Mouse (Mus musculus) E14TG2a.4 (cell line): ENCODE measurements around the gene Xlr.
"Not testable (repeated sequence)": the region's sequence is repeated elsewhere in the genome, so short reads cannot be mapped to it uniquely, and the experiment has no call there.

Experiments
- H3K27me3 ChIP-seq: 2 replicates; pipeline ENCODE4 v1.6.1; 2014; ENCODE audit warnings: low read length, control low read depth; ENCODE audit not compliant: insufficient read depth
- H3K36me3 ChIP-seq: 2 replicates; pipeline ENCODE4 v1.6.1; 2014; ENCODE audit warnings: low read length, control low read depth; ENCODE audit not compliant: insufficient read depth
- H3K4me1 ChIP-seq: replicated peaks from 2 replicates; pipeline ENCODE4 v1.6.1; 2014; ENCODE audit warnings: low read depth, low read length, control low read depth
- H3K4me3 ChIP-seq: replicated peaks from 2 replicates; pipeline ENCODE4 v1.5.1; 2014; ENCODE audit warnings: mild to moderate bottlenecking, low read length
- H3K9me3 ChIP-seq: 2 replicates; pipeline ENCODE4 v1.6.1; 2014; ENCODE audit warnings: low read length, control low read depth
- CTCF ChIP-seq: conservative IDR thresholded peaks from 2 replicates; pipeline ENCODE4 v1.5.1; 2014; ENCODE audit warnings: low read length
- NANOG ChIP-seq: IDR thresholded peaks from 2 replicates; pipeline ENCODE4 v1.6.1; 2014; ENCODE audit warnings: borderline replicate concordance, low read length, mixed read lengths
- POU5F1 ChIP-seq: IDR thresholded peaks from 2 replicates; pipeline ENCODE4 v1.6.1; 2014; ENCODE audit warnings: low read length, borderline replicate concordance

Gene Xlr

DNA sequence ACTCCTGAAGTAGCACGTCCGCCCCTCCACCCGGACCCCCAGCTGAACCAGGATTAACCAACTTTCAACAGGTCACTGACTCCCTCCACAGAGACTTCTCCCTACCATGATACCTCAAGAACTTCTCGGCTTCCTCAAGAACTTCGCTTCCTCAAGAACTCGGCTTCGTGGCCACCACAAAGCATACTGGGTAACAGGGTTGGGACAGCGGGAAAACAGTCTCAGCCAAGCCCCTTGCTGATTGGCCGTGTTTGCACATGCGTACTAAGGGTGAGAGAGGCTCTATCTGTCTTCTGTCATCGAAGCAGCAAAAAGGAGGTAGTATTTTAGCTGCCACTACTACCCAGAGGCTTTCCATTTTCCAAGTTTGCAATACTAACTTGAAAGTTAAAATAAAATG is at the start of gene Xlr:
Gene Xlr, minus strand, starts transcription at position 188 of the 400 bp plus-strand sequence.
- H3K36me3 ChIP-seq, H3K9me3 ChIP-seq, H3K4me3 ChIP-seq, H3K27me3 ChIP-seq, H3K4me1 ChIP-seq: not testable (repeated sequence)

- no peak for TF ChIP-seq CTCF
- no peak for TF ChIP-seq NANOG
- TF ChIP-seq POU5F1 = no peak
- Histone ChIP-seq H3K4me1 (no peaks in the 10 kb centered on the region), H3K4me3 (no peak overlapping the region), H3K27me3 (no peaks in the 10 kb centered on the region), H3K9me3 (no peaks in the 10 kb centered on the region), H3K36me3 (no peaks in the 10 kb centered on the region)
Measured at GRCm38 (mm10) chrX:53799074-53799473, 1.6 kb upstream of the Xlr start.

- peaks cover 29% of the 10 kb centered on the region for H3K27me3 ChIP-seq
- peaks cover 7% of the 10 kb centered on the region; the same call in 1 of the 2 replicates for H3K4me1 ChIP-seq
- H3K9me3 ChIP-seq = no peaks in the 10 kb centered on the region
- peak within 1 kb of the TSS; percentile 56 for H3K4me3 ChIP-seq
- TF ChIP-seq POU5F1 (no peak), NANOG (no peak), CTCF (no peak)
- H3K36me3 ChIP-seq = no peaks in the 10 kb centered on the region
Measured at GRCm38 (mm10) chrX:53776276-53776675, 21.2 kb downstream of the Xlr start, which contains the start of gene Zfp36l3. Zfp36l3 (minus strand) TSS chrX:53776394.

DNA sequence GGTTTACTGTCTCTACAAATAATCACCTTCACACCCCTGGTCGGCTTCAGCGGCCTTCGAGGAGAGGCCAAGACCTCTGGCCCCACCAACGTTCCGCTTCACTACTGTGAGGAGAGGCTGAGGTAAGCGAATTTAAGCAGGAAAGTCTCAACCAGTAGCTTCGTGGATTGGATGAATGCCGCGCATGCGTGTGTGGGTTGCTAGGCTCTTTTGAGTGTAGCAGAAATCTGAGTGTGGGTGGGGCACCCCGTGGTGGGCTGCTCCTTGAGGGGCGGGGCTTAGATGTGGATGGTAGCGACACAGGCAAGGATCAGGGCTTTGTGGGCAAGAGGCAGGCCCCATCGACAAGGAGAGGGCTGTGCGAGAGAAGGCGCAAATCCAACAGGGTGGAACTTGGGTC is 39.8 kb downstream of the Xlr start, which contains the start of gene 1700013H16Rik:
Gene 1700013H16Rik, minus strand, starts transcription at position 96 of the 400 bp plus-strand sequence.
- Histone ChIP-seq H3K36me3 (no peaks in the 10 kb centered on the region), H3K4me3 (no peak within 1 kb of the TSS), H3K27me3 (peaks cover 12% of the 10 kb centered on the region; the same call in 1 of the 2 replicates), H3K9me3 (peaks cover 5% of the 10 kb centered on the region; the same call in 1 of the 2 replicates), H3K4me1 (no peaks in the 10 kb centered on the region)
- no peak for TF ChIP-seq POU5F1
- no peak for TF ChIP-seq NANOG
- no peak for TF ChIP-seq CTCF

- Histone ChIP-seq H3K9me3 (peaks cover 5% of the 10 kb centered on the region; the same call in 1 of the 2 replicates), H3K36me3 (no peaks in the 10 kb centered on the region), H3K4me3 (no peak overlapping the region), H3K4me1 (no peaks in the 10 kb centered on the region), H3K27me3 (peaks cover 12% of the 10 kb centered on the region; the same call in 1 of the 2 replicates)
- TF ChIP-seq NANOG = no peak
- no peak for TF ChIP-seq POU5F1
- TF ChIP-seq CTCF = no peak
Measured at GRCm38 (mm10) chrX:53752851-53753250, 44.7 kb downstream of the Xlr start.

DNA sequence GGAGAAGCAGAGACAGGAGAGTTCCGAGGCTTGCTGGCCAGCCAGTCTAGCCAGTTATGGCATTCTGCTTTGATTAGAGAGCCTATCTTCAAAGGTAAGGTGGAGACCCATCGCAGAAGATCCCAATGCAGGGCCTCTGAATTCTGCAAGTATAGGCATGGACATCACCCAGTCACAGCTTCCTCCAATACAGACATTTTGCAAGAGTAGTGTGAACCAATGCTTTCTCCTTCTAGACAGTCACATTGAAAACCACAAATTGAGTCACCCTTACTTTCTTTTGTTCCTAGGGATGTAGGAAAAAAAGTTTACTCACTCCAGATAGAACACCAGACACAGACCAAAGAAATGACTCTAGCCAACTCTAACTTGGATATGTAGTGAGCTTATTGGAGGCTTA is 68.5 kb downstream of the Xlr start:
- H3K9me3 ChIP-seq = no peaks in the 10 kb centered on the region
- no peak overlapping the region for H3K4me3 ChIP-seq
- no peaks in the 10 kb centered on the region for H3K36me3 ChIP-seq
- no peaks in the 10 kb centered on the region for H3K4me1 ChIP-seq
- TF ChIP-seq NANOG (no peak), POU5F1 (no peak), CTCF (no peak)
- no peaks in the 10 kb centered on the region for H3K27me3 ChIP-seq
